Mouse (Mus musculus) megakaryocyte-erythroid progenitor cell, adult 5-6 weeks (primary cell): ENCODE measurements at regions not wholly inside any gene's neighbourhood (a gene's known extent, or its start where the extent isn't known, plus 50 kb on each side); places are given as distances from the start of the nearest gene placed in this dataset.

Experiments
- ATAC-seq: replicated peaks from 2 replicates; pipeline ENCODE4 v1.8.0; 2016; ENCODE audit warnings: mild to moderate bottlenecking, inconsistent platforms; ENCODE audit not compliant: severe bottlenecking, poor library complexity, low FRiP score, low TSS enrichment

- ATAC-seq: peak; percentile 81
These were observed 60.3 kb downstream of the Snrpe start for GRCm38 (mm10) chr1:133549816-133550215.

- ATAC-seq: no peak
These were observed 61.1 kb downstream of the Snrpe start for GRCm38 (mm10) chr1:133548971-133549370.

DNA sequence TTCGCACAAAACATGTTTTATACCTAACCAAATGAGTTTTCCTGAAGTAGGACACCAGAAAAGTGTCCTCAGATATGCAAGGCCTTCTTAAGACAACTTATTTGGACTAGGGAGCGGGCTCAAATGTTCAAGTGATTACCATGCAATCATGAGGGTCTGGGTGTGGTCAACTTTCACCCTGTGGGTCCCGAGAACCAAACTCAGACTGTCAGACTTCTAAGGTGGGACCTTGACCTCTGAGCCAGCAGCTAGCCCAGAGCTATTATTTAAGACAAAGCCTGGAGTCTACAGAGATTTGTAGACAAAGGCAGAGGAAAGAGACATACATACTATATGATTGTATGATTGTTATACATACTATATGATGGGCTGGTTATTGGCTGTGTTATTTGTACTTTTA lies 62.5 kb downstream of the Snrpe start:
- ATAC-seq: no peak

GRCm38 (mm10) chr1:133544996-133545395 lies 65.1 kb downstream of the Snrpe start:
- ATAC-seq: no peak

- no peak for ATAC-seq
These were observed 66.3 kb downstream of the Snrpe start for GRCm38 (mm10) chr1:133543751-133544150.

- no peak for ATAC-seq
These were observed 67.9 kb downstream of the Snrpe start for GRCm38 (mm10) chr1:133541996-133542775.

DNA sequence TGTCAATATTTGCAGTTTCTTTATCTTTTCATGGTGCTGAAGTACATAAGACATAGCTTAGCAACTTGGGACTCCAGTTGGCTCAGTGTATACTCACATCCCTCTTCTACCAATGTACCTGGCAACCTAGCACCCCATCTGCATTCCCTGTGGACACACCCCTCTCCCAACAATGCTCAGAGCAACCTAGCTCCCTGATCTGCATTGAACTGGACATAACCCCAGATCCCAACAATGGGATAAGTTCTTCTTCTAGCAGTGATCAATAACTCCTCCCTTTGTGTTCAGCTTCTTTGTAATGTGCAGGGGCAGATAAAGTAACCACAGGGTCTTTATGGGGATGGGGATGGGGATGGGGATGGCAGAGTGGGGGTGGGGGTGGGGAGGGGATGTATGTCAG lies 79.4 kb downstream of the Snrpe start:
- ATAC-seq: no peak

DNA sequence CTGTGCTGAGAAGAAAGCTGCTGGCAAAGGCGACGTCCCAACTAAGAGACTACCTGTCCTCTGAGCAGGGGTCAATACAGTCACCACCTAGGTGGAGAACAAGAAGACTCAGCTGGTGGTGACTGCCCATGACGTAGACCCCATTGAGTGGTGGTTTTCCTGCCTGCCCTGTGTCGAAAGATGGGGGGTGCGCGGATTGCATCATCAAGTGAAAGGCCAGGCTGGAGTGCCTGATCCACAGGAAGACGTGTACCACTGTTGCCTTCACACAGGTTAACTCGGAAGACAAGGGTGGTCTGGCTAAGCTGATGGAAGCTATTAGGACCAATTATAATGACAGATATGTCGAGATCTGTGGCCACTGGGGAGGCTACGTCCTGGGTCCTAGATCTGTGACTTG lies 80.3 kb downstream of the Snrpe start:
- no peak for ATAC-seq

- ATAC-seq: no peak
These were observed 82.3 kb downstream of the Snrpe start for GRCm38 (mm10) chr1:133527651-133528385.

GRCm38 (mm10) chr1:133522825-133523224 lies 87.3 kb downstream of the Snrpe start:
- no peak for ATAC-seq

- no peak for ATAC-seq
These were observed 89.4 kb downstream of the Snrpe start for GRCm38 (mm10) chr1:133520652-133521051.

- no peak for ATAC-seq
These were observed 92.8 kb upstream of the Sox13 start for GRCm38 (mm10) chr1:133517020-133517419.

- ATAC-seq: no peak
These were observed 79.9 kb upstream of the Sox13 start for GRCm38 (mm10) chr1:133504116-133504515.

- no peak for ATAC-seq
These were observed 79.2 kb upstream of the Sox13 start for GRCm38 (mm10) chr1:133503336-133503735.

- no peak for ATAC-seq
These were observed 76.8 kb upstream of the Sox13 start for GRCm38 (mm10) chr1:133501016-133501415.

GRCm38 (mm10) chr1:133492986-133493741 lies 69.0 kb upstream of the Sox13 start:
- no peak for ATAC-seq

DNA sequence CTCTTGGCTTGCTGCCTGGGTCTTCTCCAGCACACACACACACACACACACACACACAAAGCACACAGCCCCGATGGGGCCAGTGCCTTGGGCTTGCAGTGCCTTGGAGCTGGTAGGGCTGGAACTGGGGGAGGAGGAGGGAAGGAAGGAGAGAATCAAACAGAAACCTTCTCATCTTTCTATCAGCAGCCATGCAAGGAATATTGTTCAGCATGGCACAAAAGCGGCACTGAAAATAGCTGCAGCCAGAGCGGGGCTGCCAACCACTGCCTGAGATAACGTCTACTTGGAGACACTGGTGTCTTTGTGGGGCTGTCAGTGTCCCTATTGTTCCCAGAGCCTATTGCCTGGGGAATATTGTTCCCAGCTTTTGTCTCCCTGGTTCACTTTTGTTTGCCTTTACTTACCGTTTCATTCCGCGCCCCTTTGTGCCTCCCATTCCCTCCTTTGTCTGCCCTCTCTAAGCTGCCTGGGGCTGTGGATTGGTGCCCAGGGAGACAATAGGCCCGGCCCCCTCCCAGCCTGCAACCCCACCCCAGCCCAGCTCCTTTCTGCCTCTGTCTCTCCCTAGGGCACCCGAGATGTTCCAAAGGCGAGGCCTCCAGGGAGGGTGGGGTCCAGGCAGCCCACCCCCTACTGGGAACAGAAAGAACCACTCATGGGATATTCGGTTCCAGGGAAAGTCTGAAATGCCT lies 68.3 kb upstream of the Sox13 start:
- ATAC-seq: 0 out of 2 replicates have a peak, but pooled peaks have one; percentile 26

DNA sequence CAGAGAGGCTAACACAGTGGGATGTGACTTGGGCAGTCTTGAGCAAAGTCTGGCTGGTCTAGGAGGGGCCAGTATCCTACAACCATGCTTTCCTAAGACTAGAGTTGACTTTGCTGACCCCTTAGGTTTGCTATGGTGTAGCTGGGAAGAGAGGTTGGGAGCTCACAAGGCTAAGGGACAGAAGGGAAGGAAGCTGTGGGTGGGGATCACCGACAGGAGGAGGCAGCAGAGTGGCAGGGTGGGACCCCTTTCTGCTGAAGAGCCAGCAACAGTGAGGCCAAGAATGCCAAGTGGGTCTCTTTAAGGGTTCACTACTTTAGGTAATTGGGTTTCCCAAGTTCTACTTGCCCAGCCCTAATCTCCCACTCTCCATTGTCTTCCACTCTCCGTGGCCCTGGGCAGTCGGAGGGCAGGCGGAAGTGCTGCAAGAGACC lies 67.7 kb upstream of the Sox13 start:
- ATAC-seq: no peak

- ATAC-seq: no peak
These were observed 63.2 kb upstream of the Sox13 start for GRCm38 (mm10) chr1:133487171-133487901.
